Mouse (Mus musculus) CD8-positive naive resting alpha-beta T cell, adult 57 days (primary cell): ENCODE data around the gene Gm6710. TPM values are rescaled to one million over a fixed set of nuclear protein-coding genes. Genes with fewer than 3 reads are reported as not detected.

ENCODE experiments used
- total RNA-seq: library from RNA; stranded (reverse); gene quantifications from one replicate; pipeline ENCODE4 v1.2.4, GENCODE M21; 2023

The Gm6710 gene
- 3.2 TPM for total RNA-seq

GRCm38 (mm10) chr2:175869024-175869423, at the start of gene Gm6710:
Gene Gm6710, plus strand, starts transcription at chr2:175869219.

Other genes starting within 250 kb of the Gm6710 start
- gene Gm11007, start 225.2 kb upstream of the Gm6710 start, total RNA-seq: 7.7 TPM
- gene Zfp969, start 165.6 kb upstream of the Gm6710 start, total RNA-seq: not detected
- 7.7 TPM for gene Gm2007, start 127.7 kb upstream of the Gm6710 start, total RNA-seq
- gene Gm14288, start 68.1 kb upstream of the Gm6710 start, total RNA-seq: not detected
- 3.4 TPM for gene Zfp966, start 61.9 kb downstream of the Gm6710 start, total RNA-seq
- 1.3 TPM for gene Gm2026, start 96.1 kb downstream of the Gm6710 start, total RNA-seq